Comparison of ENCODE assay signal across 22 mouse cellular contexts in the genomic region with DNA sequence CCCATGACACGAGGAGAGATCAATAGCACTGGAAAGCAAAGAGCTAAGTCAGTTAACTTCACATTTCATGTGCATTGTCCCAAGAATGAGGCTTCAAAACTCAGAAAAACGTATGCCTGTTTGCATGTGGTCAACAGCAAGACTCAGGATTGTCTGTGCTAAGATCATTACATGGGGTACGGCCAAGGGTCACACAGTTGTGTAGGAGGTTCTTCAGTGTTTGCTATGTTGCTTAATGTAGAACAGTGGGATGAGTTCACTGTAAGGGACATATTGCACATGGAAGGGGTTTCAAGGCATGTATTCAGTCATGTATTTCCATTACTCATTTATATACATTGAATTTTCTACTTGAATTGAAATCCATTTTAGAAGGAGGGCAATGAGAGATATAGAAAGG.
A peak's percentile ranks its signal among the peaks of the same experiment; 100 is the strongest.
DNase-seq lines count a peak whose midpoint lies in the region; ATAC-seq and TF ChIP-seq lines count a peak whose summit lies in the region.
"Had no signal": no experiment of that assay in that cellular context is flagged by ENCODE, and none has a peak within 500 bp of the region (broad histone marks: within the 10 kb centered on the region; RNA-seq: fewer than 3 reads in every experiment).

No protein-coding gene starts in this region.

- peak; percentile 55 for DNase-seq in heart, embryonic 10.5 days (ENCODE audit: low spot score)
- no peak for DNase-seq in heart, postnatal 10 days
- peak; percentile 43 for DNase-seq in liver, adult 2 months (ENCODE audit: extremely low read depth, low read depth, low spot score)
- no peak for DNase-seq in liver, embryonic 11.5 days (ENCODE audit: low spot score)
- no peak for DNase-seq in liver, postnatal 0 days
- DNase-seq in liver = no peak
- DNase-seq: adrenal gland, adult 2 months; adrenal gland, adult 8-10 months; adrenal gland, postnatal 10 days; adrenal gland, postnatal 14 days; adrenal gland, postnatal 25 days; adrenal gland, postnatal 36 days; B cell, adult 2 months; cerebellum, adult 11 months; cerebellum, adult 11-12 months had no signal

- H3K9me3 ChIP-seq in heart, embryonic 10.5 days = no peaks in the 10 kb centered on the region
- H3K9me3 ChIP-seq in liver, embryonic 12.5 days (replicated peaks) = no peaks in the 10 kb centered on the region
- H3K9me3 ChIP-seq in liver, embryonic 16.5 days (replicated peaks; ENCODE audit: control insufficient read depth, low read length) = no peaks in the 10 kb centered on the region
- no peaks in the 10 kb centered on the region for H3K9me3 ChIP-seq in liver, embryonic 11.5 days (ENCODE audit: control insufficient read depth, low read length)
- no peaks in the 10 kb centered on the region for H3K9me3 ChIP-seq in liver, postnatal 0 days (ENCODE audit: low read length)

- no peak overlapping the region for H3K4me3 ChIP-seq in heart, embryonic 10.5 days
- no peak overlapping the region for H3K4me3 ChIP-seq in liver, adult 2 months (ENCODE audit: insufficient read depth, low read depth, low read length)
- H3K4me3 ChIP-seq in liver, embryonic 12.5 days = no peak overlapping the region
- no peak overlapping the region for H3K4me3 ChIP-seq in liver, embryonic 16.5 days (ENCODE audit: low read depth, low read length)
- no peak overlapping the region for H3K4me3 ChIP-seq in liver, embryonic 11.5 days (ENCODE audit: low read depth, low read length)
- no peak overlapping the region for H3K4me3 ChIP-seq in liver, postnatal 0 days (ENCODE audit: low read depth, low read length)

- TF ChIP-seq CTCF in liver, adult 2 months (IDR thresholded peaks at IDR 0.05; ENCODE audit: low read depth, low read length) = no peak
- TF ChIP-seq CTCF in liver, postnatal 0 days (IDR thresholded peaks at IDR 0.05; ENCODE audit: low read depth) = no peak

- no peak for TF ChIP-seq EP300 in liver, postnatal 0 days (IDR thresholded peaks at IDR 0.05; ENCODE audit: low read depth)

- no peaks in the 10 kb centered on the region for H3K4me1 ChIP-seq in heart, embryonic 10.5 days
- no peaks in the 10 kb centered on the region; the same call in 1 of the 2 replicates for H3K4me1 ChIP-seq in liver, adult 2 months (ENCODE audit: control insufficient read depth, insufficient read depth, low read length)
- no peaks in the 10 kb centered on the region for H3K4me1 ChIP-seq in liver, embryonic 12.5 days
- no peaks in the 10 kb centered on the region for H3K4me1 ChIP-seq in liver, embryonic 16.5 days (ENCODE audit: control insufficient read depth, low read depth, low read length)
- no peaks in the 10 kb centered on the region for H3K4me1 ChIP-seq in liver, embryonic 11.5 days (replicated peaks; ENCODE audit: control insufficient read depth, insufficient read depth, low read length)
- H3K4me1 ChIP-seq in liver, postnatal 0 days (ENCODE audit: insufficient read depth) = no peaks in the 10 kb centered on the region

- H3K9ac ChIP-seq in liver, adult 2 months (ENCODE audit: low read depth, low read length) = no peak overlapping the region
- H3K9ac ChIP-seq in liver, embryonic 12.5 days = no peak overlapping the region
- no peak overlapping the region for H3K9ac ChIP-seq in liver, embryonic 16.5 days (ENCODE audit: low read depth, low read length)
- H3K9ac ChIP-seq in liver, embryonic 11.5 days (ENCODE audit: low read depth, low read length) = no peak overlapping the region
- H3K9ac ChIP-seq in liver, postnatal 0 days (replicated peaks) = no peak overlapping the region

- H3K79me2 ChIP-seq in liver, adult 2 months (ENCODE audit: control insufficient read depth, insufficient read depth, low read length) = no peaks in the 10 kb centered on the region

- no peak overlapping the region for H3K4me2 ChIP-seq in liver, embryonic 12.5 days
- no peak overlapping the region for H3K4me2 ChIP-seq in liver, embryonic 16.5 days (ENCODE audit: low read depth, low read length)
- no peak overlapping the region for H3K4me2 ChIP-seq in liver, embryonic 11.5 days
- H3K4me2 ChIP-seq in liver, postnatal 0 days (ENCODE audit: low read depth, low read length) = no peak overlapping the region

- 84% methylated on average over 3 of the region's 3 CpGs for WGBS in heart, embryonic 10.5 days
- WGBS in liver, adult 2 months = 29% methylated on average over 3 of the region's 3 CpGs
- WGBS in liver, embryonic 12.5 days (ENCODE audit: insufficient replicate concordance) = 60% methylated on average over 3 of the region's 3 CpGs
- WGBS in liver, embryonic 16.5 days (ENCODE audit: insufficient replicate concordance) = 42% methylated on average over 3 of the region's 3 CpGs
- 80% methylated on average over 3 of the region's 3 CpGs for WGBS in liver, embryonic 11.5 days
- 52% methylated on average over 3 of the region's 3 CpGs for WGBS in liver, postnatal 0 days (ENCODE audit: insufficient replicate concordance)

- H3K36me3 ChIP-seq in heart, embryonic 10.5 days = no peaks in the 10 kb centered on the region
- no peaks in the 10 kb centered on the region for H3K36me3 ChIP-seq in liver, adult 2 months (ENCODE audit: control insufficient read depth, insufficient read depth, low read length)
- no peaks in the 10 kb centered on the region for H3K36me3 ChIP-seq in liver, embryonic 12.5 days
- H3K36me3 ChIP-seq in liver, embryonic 16.5 days (ENCODE audit: control insufficient read depth, insufficient read depth) = no peaks in the 10 kb centered on the region
- no peaks in the 10 kb centered on the region for H3K36me3 ChIP-seq in liver, embryonic 11.5 days (ENCODE audit: control insufficient read depth, insufficient read depth, low read length)
- no peaks in the 10 kb centered on the region for H3K36me3 ChIP-seq in liver, postnatal 0 days (replicated peaks; ENCODE audit: insufficient read depth, low read length)
- H3K36me3 ChIP-seq: G1E had no signal

- no peak overlapping the region for H3K27ac ChIP-seq in heart, embryonic 10.5 days
- no peak overlapping the region for H3K27ac ChIP-seq in liver, adult 2 months (replicated peaks; ENCODE audit: insufficient read depth, low read depth, low read length)
- H3K27ac ChIP-seq in liver, embryonic 12.5 days = no peak overlapping the region
- no peak overlapping the region for H3K27ac ChIP-seq in liver, embryonic 16.5 days (ENCODE audit: low read length)
- no peak overlapping the region for H3K27ac ChIP-seq in liver, embryonic 11.5 days (ENCODE audit: low read depth, low read length)
- no peak overlapping the region for H3K27ac ChIP-seq in liver, postnatal 0 days (ENCODE audit: low read depth)

- no peak for ATAC-seq in liver, embryonic 12.5 days
- peak; percentile 35; the same call in 1 of the 2 replicates for ATAC-seq in liver, embryonic 16.5 days (ENCODE audit: low read depth)
- ATAC-seq in liver, embryonic 11.5 days (replicated peaks; ENCODE audit: low FRiP score) = no peak
- ATAC-seq in liver, postnatal 0 days = peak; percentile 66
- ATAC-seq: activated CD4-positive, CD25-positive, alpha-beta regulatory T cell, adult 4 months; CD4-positive, CD25-positive, alpha-beta regulatory T cell, adult 4 months; Patski had no signal

- peaks cover 8% of the 10 kb centered on the region; the same call in 1 of the 2 replicates for H3K27me3 ChIP-seq in heart, embryonic 10.5 days (ENCODE audit: insufficient read depth, poor library complexity, severe bottlenecking)
- no peaks in the 10 kb centered on the region for H3K27me3 ChIP-seq in liver, adult 2 months (ENCODE audit: control insufficient read depth, insufficient read depth, low read length)
- no peaks in the 10 kb centered on the region for H3K27me3 ChIP-seq in liver, embryonic 12.5 days (replicated peaks)
- no peaks in the 10 kb centered on the region for H3K27me3 ChIP-seq in liver, embryonic 16.5 days (ENCODE audit: control insufficient read depth, insufficient read depth, low read depth, low read length)
- H3K27me3 ChIP-seq in liver, embryonic 11.5 days (replicated peaks; ENCODE audit: control insufficient read depth, insufficient read depth, low read length) = no peaks in the 10 kb centered on the region
- H3K27me3 ChIP-seq in liver, postnatal 0 days (ENCODE audit: insufficient read depth, low read length) = no peaks in the 10 kb centered on the region
- H3K27me3 ChIP-seq: CH12.LX had no signal

- no peak for TF ChIP-seq POLR2A in liver, adult 2 months (IDR thresholded peaks at IDR 0.05; ENCODE audit: extremely low read depth, insufficient read depth, low read length)

- intact Hi-C loops in heart, postnatal 10 days (cut with DNase I) = no loop called here

Comparison
In these comparisons a context has a peak if more than half of its experiments do, and no peak if none do; other contexts are left out.
1. DNase-seq: peak in heart, embryonic 10.5 days (single experiment) and liver, adult 2 months (single experiment); none in heart, postnatal 10 days (0 of 2), liver, embryonic 11.5 days (single experiment), liver, postnatal 0 days (single experiment) and liver (single experiment).
2. ATAC-seq: peak in liver, embryonic 16.5 days (single experiment) and liver, postnatal 0 days (single experiment); none in liver, embryonic 12.5 days (single experiment) and liver, embryonic 11.5 days (single experiment).